13 mouse cellular contexts compared by ENCODE assay signal in genomic region chr12:26802542-26802941, GRCm38 (mm10).
DNase-seq lines count a peak whose midpoint lies in the region; ATAC-seq lines count a peak whose summit lies in the region.
"Had no signal": no experiment of that assay in that cellular context is flagged by ENCODE, and none has a peak within 500 bp of the region (broad histone marks: within the 10 kb centered on the region; RNA-seq: fewer than 3 reads in every experiment).

No protein-coding gene starts in this region.

- H3K27ac ChIP-seq in forebrain, embryonic 10.5 days = peak overlapping the region; percentile 13; the same call in 1 of the 2 replicates
- H3K27ac ChIP-seq in midbrain, embryonic 16.5 days (ENCODE audit: low read length) = no peak overlapping the region
- H3K27ac ChIP-seq: liver, embryonic 14.5 days had no signal

- no peaks in the 10 kb centered on the region for H3K4me1 ChIP-seq in forebrain, embryonic 10.5 days
- H3K4me1 ChIP-seq in midbrain, embryonic 16.5 days (ENCODE audit: control insufficient read depth, insufficient read depth, low read length) = peaks cover 2% of the 10 kb centered on the region; the same call in 1 of the 2 replicates

- H3K27me3 ChIP-seq in forebrain, embryonic 10.5 days (ENCODE audit: poor library complexity, severe bottlenecking) = no peaks in the 10 kb centered on the region
- H3K27me3 ChIP-seq in midbrain, embryonic 16.5 days (ENCODE audit: control insufficient read depth, insufficient read depth, low read depth, low read length) = no peaks in the 10 kb centered on the region

- 0 out of 2 replicates have a peak, but pooled peaks have one; percentile 70 for ATAC-seq in midbrain, embryonic 16.5 days

- 86% methylated on average over 5 of the region's 5 CpGs for WGBS in forebrain, embryonic 10.5 days
- WGBS in midbrain, embryonic 16.5 days = 35% methylated on average over 5 of the region's 5 CpGs

- DNase-seq in cerebellum, adult 8-10 months = peak; percentile 16
- DNase-seq in forebrain, embryonic 10.5 days (ENCODE audit: extremely low spot score, low spot score) = no peak
- peak; percentile 69 to 87 for DNase-seq in layer of hippocampus, adult 18-20 months (ENCODE audit: low spot score in 2 of 2)
- no peak for DNase-seq in thymus, postnatal 36 days
- DNase-seq in right cerebral cortex, postnatal 14 days = no peak
- no peak for DNase-seq in frontal cortex, adult 2 months (ENCODE audit: extremely low spot score in 1 of 2, low spot score in 1 of 2)
- no peak for DNase-seq in liver
- DNase-seq: adrenal gland, postnatal 25 days; thymus, postnatal 4 days had no signal

- no peak overlapping the region for H3K9ac ChIP-seq in midbrain, embryonic 16.5 days (ENCODE audit: low read depth, low read length)
- H3K9ac ChIP-seq: liver, embryonic 14.5 days had no signal

- no peak overlapping the region for H3K4me2 ChIP-seq in midbrain, embryonic 16.5 days (ENCODE audit: low read length)

- no peaks in the 10 kb centered on the region for H3K36me3 ChIP-seq in forebrain, embryonic 10.5 days (replicated peaks)
- no peaks in the 10 kb centered on the region for H3K36me3 ChIP-seq in midbrain, embryonic 16.5 days (ENCODE audit: control insufficient read depth, insufficient read depth, low read length)
- H3K36me3 ChIP-seq: G1E had no signal

- no peak overlapping the region for H3K4me3 ChIP-seq in forebrain, embryonic 10.5 days
- no peak overlapping the region for H3K4me3 ChIP-seq in midbrain, embryonic 16.5 days (ENCODE audit: low read depth, low read length)
- H3K4me3 ChIP-seq: erythroblast, embryonic 14.5 days had no signal

- H3K9me3 ChIP-seq in forebrain, embryonic 10.5 days = no peaks in the 10 kb centered on the region
- H3K9me3 ChIP-seq in midbrain, embryonic 16.5 days (replicated peaks; ENCODE audit: control insufficient read depth, low read length, poor library complexity, severe bottlenecking) = no peaks in the 10 kb centered on the region

Comparison
In these comparisons a context has a peak if more than half of its experiments do, and no peak if none do; other contexts are left out.
1. DNase-seq: peak in cerebellum, adult 8-10 months (single experiment) and layer of hippocampus, adult 18-20 months (2 of 2); none in forebrain, embryonic 10.5 days (single experiment), thymus, postnatal 36 days (0 of 2), right cerebral cortex, postnatal 14 days (single experiment), frontal cortex, adult 2 months (0 of 2) and liver (single experiment).